Mouse (Mus musculus): ENCODE measurements around the gene Ccdc17. TPM values are rescaled to one million over a fixed set of nuclear protein-coding genes. Genes with fewer than 3 reads are reported as not detected.

The Ccdc17 gene
- polyA plus RNA-seq, 1 experiment from 2014 or later, result 6.1 TPM

- Histone ChIP-seq H3K9ac (ENCODE audit: low read depth, low read length) (no peak overlapping the region), H3K4me2 (ENCODE audit: low read depth, low read length) (no peak overlapping the region), H3K36me3 (ENCODE audit: control insufficient read depth, insufficient read depth, low read length) (peaks cover 33% of the 10 kb centered on the region), H3K27ac (ENCODE audit: low read length) (no peak overlapping the region), H3K4me1 (ENCODE audit: control insufficient read depth, insufficient read depth, low read length) (no peaks in the 10 kb centered on the region), H3K4me3 (ENCODE audit: low read length) (no peak overlapping the region), H3K9me3 (ENCODE audit: control insufficient read depth, low read length) (no peaks in the 10 kb centered on the region), H3K27me3 (replicated peaks; ENCODE audit: control insufficient read depth, insufficient read depth, low read length) (no peaks in the 10 kb centered on the region)
- ATAC-seq, result no peak; the same call in 1 of the 2 replicates
- 92% methylated on average over 6 of the region's 6 CpGs for WGBS
These were observed 42.4 kb downstream of the Ccdc17 start for GRCm38 (mm10) chr4:116638821-116639220.

- no peak overlapping the region for H3K27ac ChIP-seq (ENCODE audit: low read length)
- no peak for ATAC-seq
- peaks cover 39% of the 10 kb centered on the region for H3K36me3 ChIP-seq (ENCODE audit: control insufficient read depth, insufficient read depth, low read length)
- H3K9me3 ChIP-seq (ENCODE audit: control insufficient read depth, low read length), result no peaks in the 10 kb centered on the region
- no peaks in the 10 kb centered on the region for H3K27me3 ChIP-seq (replicated peaks; ENCODE audit: control insufficient read depth, insufficient read depth, low read length)
- H3K4me1 ChIP-seq (ENCODE audit: control insufficient read depth, insufficient read depth, low read length), result peaks cover 3% of the 10 kb centered on the region
- 96% methylated on average over 1 of the region's 1 CpGs for WGBS
- H3K4me3 ChIP-seq (ENCODE audit: low read length), result no peak overlapping the region
- H3K4me2 ChIP-seq (ENCODE audit: low read depth, low read length), result no peak overlapping the region
- no peak overlapping the region for H3K9ac ChIP-seq (ENCODE audit: low read depth, low read length)
These were observed 45.6 kb downstream of the Ccdc17 start for GRCm38 (mm10) chr4:116642071-116642470.

- peaks cover 27% of the 10 kb centered on the region for H3K36me3 ChIP-seq (ENCODE audit: control insufficient read depth, insufficient read depth, low read length)
- peak; percentile 58; the same call in 1 of the 2 replicates for ATAC-seq
- 44% methylated on average over 6 of the region's 6 CpGs for WGBS
- H3K27me3 ChIP-seq (replicated peaks; ENCODE audit: control insufficient read depth, insufficient read depth, low read length), result no peaks in the 10 kb centered on the region
- H3K4me3 ChIP-seq (ENCODE audit: low read length), result no peak overlapping the region
- no peak overlapping the region for H3K27ac ChIP-seq (ENCODE audit: low read length)
- H3K9me3 ChIP-seq (ENCODE audit: control insufficient read depth, low read length), result no peaks in the 10 kb centered on the region
- H3K4me2 ChIP-seq (ENCODE audit: low read depth, low read length), result no peak overlapping the region
- peaks cover 12% of the 10 kb centered on the region for H3K4me1 ChIP-seq (ENCODE audit: control insufficient read depth, insufficient read depth, low read length)
- H3K9ac ChIP-seq (ENCODE audit: low read depth, low read length), result no peak overlapping the region
These were observed 47.9 kb downstream of the Ccdc17 start for GRCm38 (mm10) chr4:116644326-116644725.

- no peak overlapping the region for H3K4me2 ChIP-seq (ENCODE audit: low read depth, low read length)
- ATAC-seq, result no peak
These were observed 49.2 kb downstream of the Ccdc17 start for GRCm38 (mm10) chr4:116645624-116646023.

GRCm38 (mm10) chr4:116649411-116649810 lies 53.0 kb downstream of the Ccdc17 start:
- Histone ChIP-seq H3K9me3 (ENCODE audit: control insufficient read depth, low read length) (no peaks in the 10 kb centered on the region), H3K4me1 (ENCODE audit: control insufficient read depth, insufficient read depth, low read length) (peaks cover 21% of the 10 kb centered on the region), H3K4me2 (ENCODE audit: low read depth, low read length) (peak overlapping the region; percentile 87), H3K9ac (ENCODE audit: low read depth, low read length) (no peak overlapping the region), H3K27me3 (replicated peaks; ENCODE audit: control insufficient read depth, insufficient read depth, low read length) (no peaks in the 10 kb centered on the region), H3K4me3 (ENCODE audit: low read length) (peak overlapping the region; percentile 82), H3K36me3 (ENCODE audit: control insufficient read depth, insufficient read depth, low read length) (peaks cover 5% of the 10 kb centered on the region; the same call in 1 of the 2 replicates), H3K27ac (ENCODE audit: low read length) (0 out of 2 replicates have a peak overlapping the region, but pooled peaks have one; percentile 53)
- no peak for ATAC-seq
- 90% methylated on average over 2 of the region's 2 CpGs for WGBS

More at GRCm38 (mm10) chr4:116645624-116646023, 49.2 kb downstream of the Ccdc17 start:
- WGBS, result 79% methylated on average over 7 of the region's 7 CpGs
- no peaks in the 10 kb centered on the region for H3K9me3 ChIP-seq (ENCODE audit: control insufficient read depth, low read length)
- H3K4me3 ChIP-seq (ENCODE audit: low read length), result no peak overlapping the region
- no peak overlapping the region for H3K27ac ChIP-seq (ENCODE audit: low read length)
- no peak overlapping the region for H3K9ac ChIP-seq (ENCODE audit: low read depth, low read length)
- no peaks in the 10 kb centered on the region for H3K27me3 ChIP-seq (replicated peaks; ENCODE audit: control insufficient read depth, insufficient read depth, low read length)
- H3K4me1 ChIP-seq (ENCODE audit: control insufficient read depth, insufficient read depth, low read length), result peaks cover 18% of the 10 kb centered on the region
- H3K36me3 ChIP-seq (ENCODE audit: control insufficient read depth, insufficient read depth, low read length), result peaks cover 19% of the 10 kb centered on the region

Other genes with a start within 250 kb of the Ccdc17 start
- gene Mast2, start 132.5 kb upstream of the Ccdc17 start, polyA plus RNA-seq (2015; fragmentation: Nextera tagmentation; extraction: Ambion mirVana), result 6.4 and 7.5 TPM in 2 replicates
- gene Ipp, start 89.1 kb upstream of the Ccdc17 start, polyA plus RNA-seq (2015; fragmentation: Nextera tagmentation; extraction: Ambion mirVana), result 15.6 and 16.5 TPM in 2 replicates
- 27.4 and 27.5 TPM in 2 replicates for gene Tmem69, start 40.7 kb upstream of the Ccdc17 start, polyA plus RNA-seq (2015; fragmentation: Nextera tagmentation; extraction: Ambion mirVana)
- 29.7 and 31.3 TPM in 2 replicates for gene Gpbp1l1, start 39.0 kb upstream of the Ccdc17 start, polyA plus RNA-seq (2015; fragmentation: Nextera tagmentation; extraction: Ambion mirVana)
- 74.0 and 89.8 TPM in 2 replicates for gene Nasp, start 31.3 kb downstream of the Ccdc17 start, polyA plus RNA-seq (2015; fragmentation: Nextera tagmentation; extraction: Ambion mirVana)
- gene Akr1a1, start 55.0 kb downstream of the Ccdc17 start, polyA plus RNA-seq (2015; fragmentation: Nextera tagmentation; extraction: Ambion mirVana), result 928 and 934 TPM in 2 replicates
- gene Prdx1, start 88.9 kb downstream of the Ccdc17 start, polyA plus RNA-seq (2015; fragmentation: Nextera tagmentation; extraction: Ambion mirVana), result 1,384 and 1,485 TPM in 2 replicates
- gene Mmachc, start 111.8 kb downstream of the Ccdc17 start, polyA plus RNA-seq (2015; fragmentation: Nextera tagmentation; extraction: Ambion mirVana), result 20.7 and 22.7 TPM in 2 replicates
- 21.3 and 22.6 TPM in 2 replicates for gene Ccdc163, start 111.9 kb downstream of the Ccdc17 start, polyA plus RNA-seq (2015; fragmentation: Nextera tagmentation; extraction: Ambion mirVana)
- 10.4 and 11.6 TPM in 2 replicates for gene Tesk2, start 124.3 kb downstream of the Ccdc17 start, polyA plus RNA-seq (2015; fragmentation: Nextera tagmentation; extraction: Ambion mirVana)
- gene Toe1, start 211.0 kb downstream of the Ccdc17 start, polyA plus RNA-seq (2015; fragmentation: Nextera tagmentation; extraction: Ambion mirVana), result 29.7 and 31.0 TPM in 2 replicates
- 9.1 and 9.5 TPM in 2 replicates for gene Mutyh, start 211.1 kb downstream of the Ccdc17 start, polyA plus RNA-seq (2015; fragmentation: Nextera tagmentation; extraction: Ambion mirVana)
- 1.5 and 1.9 TPM in 2 replicates for gene Hpdl, start 225.1 kb downstream of the Ccdc17 start, polyA plus RNA-seq (2015; fragmentation: Nextera tagmentation; extraction: Ambion mirVana)